Mouse (Mus musculus) spleen, adult 2 months (tissue): ENCODE data around the gene Rdm1.
"Not testable (repeated sequence)": the region's sequence is repeated elsewhere in the genome, so short reads cannot be mapped to it uniquely, and the experiment has no call there.

Source experiments
- CTCF ChIP-seq: fragments of 200-500 bp; IDR thresholded peaks from 2 replicates; pipeline ENCODE4 v1.5.1; 2011; ENCODE audit warnings: mild to moderate bottlenecking, inconsistent platforms; ENCODE audit not compliant: insufficient read depth, insufficient read length, insufficient replicate concordance; ENCODE audit errors: extremely low read depth
- POLR2A ChIP-seq: fragments of 200-500 bp; IDR thresholded peaks from 2 replicates; pipeline ENCODE4 v1.6.1; 2011; ENCODE audit warnings: low read depth, low read length, inconsistent platforms

DNA sequence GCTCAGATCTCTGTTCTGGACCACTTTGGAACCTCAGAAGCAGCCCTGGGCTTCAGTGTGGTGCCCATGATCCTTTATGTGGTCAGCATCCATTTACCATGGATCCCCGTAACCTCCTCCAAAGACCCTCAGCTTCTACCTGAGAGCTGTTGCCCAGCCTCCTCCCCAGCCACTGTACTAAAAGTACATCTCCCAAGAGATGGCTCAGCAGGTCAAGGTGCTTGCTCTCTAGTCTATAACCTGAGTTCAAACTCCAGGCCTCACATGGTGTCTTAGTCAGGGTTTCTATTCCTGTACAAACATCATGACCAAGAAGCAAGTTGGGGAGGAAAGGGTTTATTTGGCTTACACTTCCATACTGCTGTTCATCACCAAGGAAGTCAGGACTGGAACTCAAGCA is 42.0 kb upstream of the Rdm1 start:
- TF ChIP-seq CTCF, POLR2A: not testable (repeated sequence)
